Mouse (Mus musculus): ENCODE results near the gene Frrs1l. TPM values are rescaled to one million over a fixed set of nuclear protein-coding genes. Genes with fewer than 3 reads are reported as not detected.

The Frrs1l gene
- polyA plus RNA-seq, 1 experiment from 2014 or later, result 0.55 TPM

- Histone ChIP-seq H3K36me3 (ENCODE audit: insufficient read depth, low read length) (peaks cover 28% of the 10 kb centered on the region), H3K4me2 (replicated peaks; ENCODE audit: low read depth, low read length) (no peak overlapping the region), H3K9ac (replicated peaks; ENCODE audit: low read length) (no peak overlapping the region), H3K27ac (ENCODE audit: low read length) (no peak overlapping the region), H3K27me3 (ENCODE audit: insufficient read depth, low read length) (no peaks in the 10 kb centered on the region), H3K4me3 (ENCODE audit: low read length) (no peak overlapping the region), H3K4me1 (ENCODE audit: insufficient read depth, low read length) (no peaks in the 10 kb centered on the region), H3K9me3 (ENCODE audit: low read length) (no peaks in the 10 kb centered on the region)
- WGBS, result 56% methylated on average over 4 of the region's 4 CpGs
- no peak for ATAC-seq (ENCODE audit: low FRiP score, low TSS enrichment)
Observed at GRCm38 (mm10) chr4:56930312-56930711, 59.9 kb downstream of the Frrs1l start.

GRCm38 (mm10) chr4:56926971-56927370, 63.2 kb downstream of the Frrs1l start:
- H3K36me3 ChIP-seq (ENCODE audit: insufficient read depth, low read length), result peaks cover 34% of the 10 kb centered on the region
- no peak overlapping the region for H3K4me2 ChIP-seq (replicated peaks; ENCODE audit: low read depth, low read length)
- H3K9ac ChIP-seq (replicated peaks; ENCODE audit: low read length), result no peak overlapping the region
- H3K4me3 ChIP-seq (ENCODE audit: low read length), result no peak overlapping the region
- no peak overlapping the region for H3K27ac ChIP-seq (ENCODE audit: low read length)
- H3K9me3 ChIP-seq (ENCODE audit: low read length), result no peaks in the 10 kb centered on the region
- H3K4me1 ChIP-seq (ENCODE audit: insufficient read depth, low read length), result no peaks in the 10 kb centered on the region
- H3K27me3 ChIP-seq (ENCODE audit: insufficient read depth, low read length), result no peaks in the 10 kb centered on the region
- WGBS, result 72% methylated on average over 4 of the region's 4 CpGs
- ATAC-seq (ENCODE audit: low FRiP score, low TSS enrichment), result no peak

GRCm38 (mm10) chr4:56922229-56922628, 68.0 kb downstream of the Frrs1l start:
- Histone ChIP-seq H3K9ac (replicated peaks; ENCODE audit: low read length) (no peak overlapping the region), H3K9me3 (ENCODE audit: low read length) (no peaks in the 10 kb centered on the region), H3K27me3 (ENCODE audit: insufficient read depth, low read length) (no peaks in the 10 kb centered on the region), H3K36me3 (ENCODE audit: insufficient read depth, low read length) (peaks cover 31% of the 10 kb centered on the region), H3K4me2 (replicated peaks; ENCODE audit: low read depth, low read length) (no peak overlapping the region), H3K4me1 (ENCODE audit: insufficient read depth, low read length) (no peaks in the 10 kb centered on the region), H3K27ac (ENCODE audit: low read length) (no peak overlapping the region), H3K4me3 (ENCODE audit: low read length) (no peak overlapping the region)
- 94% methylated on average over 11 of the region's 11 CpGs for WGBS
- ATAC-seq (ENCODE audit: low FRiP score, low TSS enrichment), result no peak

- no peak overlapping the region for H3K4me2 ChIP-seq (replicated peaks; ENCODE audit: low read depth, low read length)
- H3K9ac ChIP-seq (replicated peaks; ENCODE audit: low read length), result no peak overlapping the region
- no peaks in the 10 kb centered on the region for H3K27me3 ChIP-seq (ENCODE audit: insufficient read depth, low read length)
- no peaks in the 10 kb centered on the region for H3K9me3 ChIP-seq (ENCODE audit: low read length)
- H3K4me1 ChIP-seq (ENCODE audit: insufficient read depth, low read length), result no peaks in the 10 kb centered on the region
- WGBS, result 85% methylated on average over 15 of the region's 15 CpGs
- peaks cover 44% of the 10 kb centered on the region for H3K36me3 ChIP-seq (ENCODE audit: insufficient read depth, low read length)
- H3K4me3 ChIP-seq (ENCODE audit: low read length), result no peak overlapping the region
- ATAC-seq (ENCODE audit: low FRiP score, low TSS enrichment), result no peak
- no peak overlapping the region for H3K27ac ChIP-seq (ENCODE audit: low read length)
Observed at GRCm38 (mm10) chr4:56915732-56916325, 74.4 kb downstream of the Frrs1l start.

GRCm38 (mm10) chr4:56914761-56915160, 75.4 kb downstream of the Frrs1l start:
- Histone ChIP-seq H3K4me1 (ENCODE audit: insufficient read depth, low read length) (no peaks in the 10 kb centered on the region), H3K4me3 (ENCODE audit: low read length) (no peak overlapping the region), H3K4me2 (replicated peaks; ENCODE audit: low read depth, low read length) (no peak overlapping the region), H3K9me3 (ENCODE audit: low read length) (no peaks in the 10 kb centered on the region), H3K27me3 (ENCODE audit: insufficient read depth, low read length) (no peaks in the 10 kb centered on the region), H3K27ac (ENCODE audit: low read length) (no peak overlapping the region), H3K36me3 (ENCODE audit: insufficient read depth, low read length) (peaks cover 54% of the 10 kb centered on the region), H3K9ac (replicated peaks; ENCODE audit: low read length) (no peak overlapping the region)
- no peak for ATAC-seq (ENCODE audit: low FRiP score, low TSS enrichment)
- 67% methylated on average over 1 of the region's 1 CpGs for WGBS

- H3K9me3 ChIP-seq (ENCODE audit: low read length), result no peaks in the 10 kb centered on the region
- no peak overlapping the region for H3K9ac ChIP-seq (replicated peaks; ENCODE audit: low read length)
- H3K36me3 ChIP-seq (ENCODE audit: insufficient read depth, low read length), result peaks cover 58% of the 10 kb centered on the region
- 95% methylated on average over 6 of the region's 6 CpGs for WGBS
- no peak overlapping the region for H3K4me3 ChIP-seq (ENCODE audit: low read length)
- ATAC-seq (ENCODE audit: low FRiP score, low TSS enrichment), result no peak
- H3K27me3 ChIP-seq (ENCODE audit: insufficient read depth, low read length), result no peaks in the 10 kb centered on the region
- H3K4me2 ChIP-seq (replicated peaks; ENCODE audit: low read depth, low read length), result no peak overlapping the region
- no peaks in the 10 kb centered on the region for H3K4me1 ChIP-seq (ENCODE audit: insufficient read depth, low read length)
- no peak overlapping the region for H3K27ac ChIP-seq (ENCODE audit: low read length)
Observed at GRCm38 (mm10) chr4:56914338-56914737, 75.9 kb downstream of the Frrs1l start.

- Histone ChIP-seq H3K4me2 (replicated peaks; ENCODE audit: low read depth, low read length) (no peak overlapping the region), H3K4me3 (ENCODE audit: low read length) (no peak overlapping the region), H3K9me3 (ENCODE audit: low read length) (no peaks in the 10 kb centered on the region), H3K27me3 (ENCODE audit: insufficient read depth, low read length) (no peaks in the 10 kb centered on the region), H3K36me3 (ENCODE audit: insufficient read depth, low read length) (peaks cover 66% of the 10 kb centered on the region), H3K27ac (ENCODE audit: low read length) (no peak overlapping the region), H3K4me1 (ENCODE audit: insufficient read depth, low read length) (no peaks in the 10 kb centered on the region), H3K9ac (replicated peaks; ENCODE audit: low read length) (no peak overlapping the region)
- ATAC-seq (ENCODE audit: low FRiP score, low TSS enrichment), result no peak
- WGBS, result 94% methylated on average over 7 of the region's 7 CpGs
Observed at GRCm38 (mm10) chr4:56912382-56913001, 77.7 kb downstream of the Frrs1l start.

GRCm38 (mm10) chr4:56909568-56909967, 80.6 kb downstream of the Frrs1l start:
- H3K27ac ChIP-seq (ENCODE audit: low read length), result no peak overlapping the region
- H3K4me2 ChIP-seq (replicated peaks; ENCODE audit: low read depth, low read length), result no peak overlapping the region
- no peaks in the 10 kb centered on the region for H3K4me1 ChIP-seq (ENCODE audit: insufficient read depth, low read length)
- H3K9me3 ChIP-seq (ENCODE audit: low read length), result no peaks in the 10 kb centered on the region
- H3K27me3 ChIP-seq (ENCODE audit: insufficient read depth, low read length), result no peaks in the 10 kb centered on the region
- no peak for ATAC-seq (ENCODE audit: low FRiP score, low TSS enrichment)
- no peak overlapping the region for H3K9ac ChIP-seq (replicated peaks; ENCODE audit: low read length)
- 63% methylated on average over 3 of the region's 3 CpGs for WGBS
- no peak overlapping the region for H3K4me3 ChIP-seq (ENCODE audit: low read length)
- peaks cover 64% of the 10 kb centered on the region for H3K36me3 ChIP-seq (ENCODE audit: insufficient read depth, low read length)

- whole genome bisulfite sequencing, result 96% methylated on average over 5 of the region's 5 CpGs
- H3K4me2 ChIP-seq (replicated peaks; ENCODE audit: low read depth, low read length), result no peak overlapping the region
- no peak for ATAC-seq (ENCODE audit: low FRiP score, low TSS enrichment)
- H3K27ac ChIP-seq (ENCODE audit: low read length), result no peak overlapping the region
- no peak overlapping the region for H3K9ac ChIP-seq (replicated peaks; ENCODE audit: low read length)
- H3K36me3 ChIP-seq (ENCODE audit: insufficient read depth, low read length), result peaks cover 63% of the 10 kb centered on the region
- no peaks in the 10 kb centered on the region for H3K9me3 ChIP-seq (ENCODE audit: low read length)
- H3K4me1 ChIP-seq (ENCODE audit: insufficient read depth, low read length), result no peaks in the 10 kb centered on the region
- no peak overlapping the region for H3K4me3 ChIP-seq (ENCODE audit: low read length)
- no peaks in the 10 kb centered on the region for H3K27me3 ChIP-seq (ENCODE audit: insufficient read depth, low read length)
Observed at GRCm38 (mm10) chr4:56907671-56908070, 82.5 kb downstream of the Frrs1l start.
